In the genomic region with DNA sequence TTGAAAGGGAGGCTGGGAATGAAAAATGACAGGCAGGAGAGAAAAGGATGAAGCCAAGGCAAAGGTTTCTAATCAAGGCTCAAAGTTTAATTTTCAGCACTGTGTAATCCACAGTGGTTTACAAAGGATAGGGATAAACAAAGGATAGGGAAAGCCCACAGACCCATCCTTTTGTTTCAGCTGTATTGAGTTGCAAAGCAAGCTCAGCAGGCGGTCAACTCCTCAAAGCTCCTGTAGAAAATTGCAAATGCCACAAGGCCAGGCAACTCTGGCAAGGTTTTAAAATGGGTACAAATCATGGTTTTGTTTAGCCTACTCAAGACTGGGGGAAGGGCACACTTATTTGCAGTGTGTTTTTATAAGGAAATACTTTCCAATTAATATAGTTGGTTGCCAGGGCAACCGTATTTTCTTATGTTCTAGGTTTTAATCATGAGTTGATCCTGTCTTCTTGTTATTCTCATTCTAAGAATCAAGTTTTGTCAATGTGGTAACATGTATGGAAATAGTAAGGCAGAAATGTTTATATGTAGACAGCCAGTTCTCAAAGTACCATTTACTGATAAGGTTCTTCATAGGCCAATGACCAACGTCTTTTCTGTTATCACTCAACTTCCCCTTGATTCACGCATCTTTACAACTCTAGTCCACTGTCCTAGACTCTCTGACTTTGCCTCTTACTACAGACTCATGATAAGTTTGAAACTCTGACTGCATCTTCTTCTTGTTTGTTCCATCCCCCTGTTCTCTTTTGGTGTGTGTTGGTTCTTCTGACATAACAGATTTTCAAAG, we compare ENCODE assay signal across 28 mouse cellular contexts.
DNase-seq lines count a peak whose midpoint lies in the region; ATAC-seq lines count a peak whose summit lies in the region.
"Had no signal": no experiment of that assay in that cellular context is flagged by ENCODE, and none has a peak within 500 bp of the region (broad histone marks: within the 10 kb centered on the region; RNA-seq: fewer than 3 reads in every experiment).

No protein-coding gene starts in this region.

- DNase-seq in forebrain, embryonic 11.5 days (ENCODE audit: low spot score), result no peak
- no peak for DNase-seq in forebrain, embryonic 14.5 days (ENCODE audit: low spot score)
- no peak for DNase-seq in neural tube, embryonic 11.5 days (ENCODE audit: low spot score)
- DNase-seq in neural tube, embryonic 10.5 days (ENCODE audit: extremely low spot score, low spot score), result no peak
- peak; percentile 93 for DNase-seq in ZHBTc4 (ENCODE audit: low read depth, low spot score)
- no peak for DNase-seq in heart, postnatal 4 days
- DNase-seq: adrenal gland, postnatal 25 days; cerebellum, adult 11-12 months; cerebellum, adult 9-11 months; heart, postnatal 10 days; kidney, adult 11 months; kidney, postnatal 14 days; layer of hippocampus, adult 9-11 months; liver, embryonic 13.5 days; lung, adult 18-20 months; lung, postnatal 4 days; right cerebral cortex, postnatal 25 days had no signal

- WGBS in forebrain, embryonic 11.5 days, result 30% methylated on average over 4 of the region's 4 CpGs
- WGBS in forebrain, embryonic 14.5 days, result 36% methylated on average over 4 of the region's 4 CpGs
- WGBS in neural tube, embryonic 11.5 days, result 51% methylated on average over 4 of the region's 4 CpGs

- H3K4me3 ChIP-seq in forebrain, embryonic 11.5 days (ENCODE audit: low read depth, low read length), result no peak overlapping the region
- no peak overlapping the region for H3K4me3 ChIP-seq in forebrain, embryonic 14.5 days (ENCODE audit: low read depth, low read length)
- no peak overlapping the region for H3K4me3 ChIP-seq in neural tube, embryonic 11.5 days (ENCODE audit: low read depth, low read length)
- H3K4me3 ChIP-seq: heart, embryonic 13.5 days; hindbrain, embryonic 10.5 days; limb, embryonic 10.5 days; limb, embryonic 15.5 days; liver, embryonic 13.5 days; megakaryocyte, embryonic 14.5 days; myocyte; stomach, embryonic 15.5 days had no signal

- no peaks in the 10 kb centered on the region for H3K9me3 ChIP-seq in forebrain, embryonic 11.5 days (ENCODE audit: control insufficient read depth, low read length)
- no peaks in the 10 kb centered on the region for H3K9me3 ChIP-seq in forebrain, embryonic 14.5 days (replicated peaks; ENCODE audit: control insufficient read depth, low read length)
- no peaks in the 10 kb centered on the region for H3K9me3 ChIP-seq in neural tube, embryonic 11.5 days (ENCODE audit: control insufficient read depth, low read length)
- H3K9me3 ChIP-seq: heart, embryonic 13.5 days; hindbrain, embryonic 10.5 days; limb, embryonic 10.5 days; limb, embryonic 15.5 days; liver, embryonic 13.5 days; megakaryocyte, embryonic 14.5 days; stomach, embryonic 15.5 days had no signal

- H3K4me2 ChIP-seq in forebrain, embryonic 11.5 days (ENCODE audit: low read depth, low read length, severe bottlenecking), result no peak overlapping the region
- H3K4me2 ChIP-seq in forebrain, embryonic 14.5 days (ENCODE audit: low read length), result no peak overlapping the region
- no peak overlapping the region for H3K4me2 ChIP-seq in neural tube, embryonic 11.5 days (ENCODE audit: low read depth)
- H3K4me2 ChIP-seq: heart, embryonic 13.5 days; limb, embryonic 15.5 days; liver, embryonic 13.5 days; stomach, embryonic 15.5 days had no signal

- no peak overlapping the region for H3K27ac ChIP-seq in forebrain, embryonic 11.5 days (ENCODE audit: low read depth, low read length)
- no peak overlapping the region for H3K27ac ChIP-seq in forebrain, embryonic 14.5 days (ENCODE audit: low read depth, low read length)
- no peak overlapping the region for H3K27ac ChIP-seq in neural tube, embryonic 11.5 days (ENCODE audit: low read depth, low read length)
- H3K27ac ChIP-seq: heart, embryonic 13.5 days; hindbrain, embryonic 10.5 days; limb, embryonic 10.5 days; limb, embryonic 15.5 days; liver, embryonic 13.5 days; stomach, embryonic 15.5 days had no signal

- peak; percentile 49; the same call in 1 of the 2 replicates for ATAC-seq in forebrain, embryonic 11.5 days (replicated peaks; ENCODE audit: low FRiP score)
- ATAC-seq in forebrain, embryonic 14.5 days, result no peak
- ATAC-seq in neural tube, embryonic 11.5 days (ENCODE audit: insufficient read depth, low FRiP score, low TSS enrichment), result 0 out of 2 replicates have a peak, but pooled peaks have one; percentile 23
- no peak for ATAC-seq in erythroblast, adult 5-6 weeks (replicated peaks; ENCODE audit: low FRiP score, poor library complexity, severe bottlenecking)
- ATAC-seq: forebrain, embryonic 16.5 days; lung, postnatal 0 days; midbrain, embryonic 16.5 days had no signal

- H3K9ac ChIP-seq in forebrain, embryonic 11.5 days (ENCODE audit: low read length), result no peak overlapping the region
- H3K9ac ChIP-seq in forebrain, embryonic 14.5 days (ENCODE audit: low read length), result no peak overlapping the region
- no peak overlapping the region for H3K9ac ChIP-seq in neural tube, embryonic 11.5 days (ENCODE audit: low read length)
- H3K9ac ChIP-seq: heart, embryonic 13.5 days; limb, embryonic 15.5 days; liver, embryonic 13.5 days; stomach, embryonic 15.5 days had no signal

- no peaks in the 10 kb centered on the region for H3K27me3 ChIP-seq in forebrain, embryonic 11.5 days (ENCODE audit: control insufficient read depth, insufficient read depth, low read length)
- no peaks in the 10 kb centered on the region for H3K27me3 ChIP-seq in forebrain, embryonic 14.5 days (replicated peaks; ENCODE audit: control insufficient read depth, insufficient read depth, low read length)
- H3K27me3 ChIP-seq in neural tube, embryonic 11.5 days (ENCODE audit: control insufficient read depth, insufficient read depth, low read length), result no peaks in the 10 kb centered on the region
- H3K27me3 ChIP-seq: heart, embryonic 13.5 days; limb, embryonic 15.5 days; liver, embryonic 13.5 days; megakaryocyte, embryonic 14.5 days; stomach, embryonic 15.5 days had no signal

- no peaks in the 10 kb centered on the region for H3K36me3 ChIP-seq in forebrain, embryonic 11.5 days (ENCODE audit: control insufficient read depth, insufficient read depth, low read length)
- no peaks in the 10 kb centered on the region for H3K36me3 ChIP-seq in forebrain, embryonic 14.5 days (ENCODE audit: control insufficient read depth, insufficient read depth, low read length)
- no peaks in the 10 kb centered on the region for H3K36me3 ChIP-seq in neural tube, embryonic 11.5 days (ENCODE audit: control insufficient read depth, insufficient read depth, low read length)
- H3K36me3 ChIP-seq: heart, embryonic 13.5 days; hindbrain, embryonic 10.5 days; limb, embryonic 10.5 days; limb, embryonic 15.5 days; liver, embryonic 13.5 days; stomach, embryonic 15.5 days had no signal

- H3K4me1 ChIP-seq in forebrain, embryonic 11.5 days (replicated peaks; ENCODE audit: control insufficient read depth, insufficient read depth, low read length), result no peaks in the 10 kb centered on the region
- no peaks in the 10 kb centered on the region for H3K4me1 ChIP-seq in forebrain, embryonic 14.5 days (ENCODE audit: control insufficient read depth, insufficient read depth, low read length)
- H3K4me1 ChIP-seq in neural tube, embryonic 11.5 days (ENCODE audit: control insufficient read depth, insufficient read depth, low read length), result no peaks in the 10 kb centered on the region
- H3K4me1 ChIP-seq: heart, embryonic 13.5 days; limb, embryonic 15.5 days; liver, embryonic 13.5 days; megakaryocyte, embryonic 14.5 days; stomach, embryonic 15.5 days had no signal

Comparison
In these comparisons a context has a peak if more than half of its experiments do, and no peak if none do; other contexts are left out.
1. ATAC-seq: peak in forebrain, embryonic 11.5 days (single experiment) and neural tube, embryonic 11.5 days (single experiment); none in forebrain, embryonic 14.5 days (single experiment) and erythroblast, adult 5-6 weeks (single experiment).